Mouse (Mus musculus) liver, adult 2 months (tissue): ENCODE measurements at regions not wholly inside any gene's neighbourhood (a gene's known extent, or its start where the extent isn't known, plus 50 kb on each side); places are given as distances from the start of the nearest gene placed in this dataset.

Experiments used
- CTCF ChIP-seq: fragments of 200-500 bp; IDR thresholded peaks from 2 replicates; pipeline ENCODE4 v1.5.1; 2011; ENCODE audit warnings: low read depth, low read length, control low read depth
- POLR2A ChIP-seq: fragments of 200-500 bp; IDR thresholded peaks from 2 replicates; pipeline ENCODE4 v1.6.1; 2011; ENCODE audit warnings: low read length, control low read depth; ENCODE audit not compliant: insufficient read depth; ENCODE audit errors: extremely low read depth

DNA sequence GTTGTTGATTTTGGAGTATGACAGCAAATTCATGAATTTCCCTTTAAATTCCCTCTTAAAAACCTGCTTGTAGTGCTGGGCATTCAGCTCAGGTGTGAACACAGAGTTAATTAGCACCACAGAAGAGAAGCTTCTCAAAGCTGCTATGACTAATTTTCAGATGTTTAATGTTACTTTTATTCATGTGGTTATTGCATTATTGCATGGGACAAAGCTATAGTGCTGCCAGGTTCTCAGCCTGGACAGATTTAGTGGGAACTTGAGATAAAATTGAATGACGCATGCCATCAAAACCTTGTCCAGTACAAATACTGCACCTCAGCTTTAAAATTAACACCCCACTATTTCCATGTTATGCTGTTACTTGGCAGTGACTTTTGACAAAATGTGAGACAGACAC is 480.4 kb upstream of the Epha5 start:
- TF ChIP-seq POLR2A (no peak), CTCF (no peak)
